Mouse (Mus musculus) megakaryocyte, embryonic 14.5 days (primary cell): Measurements from ENCODE around the gene Srrm4.

Experiments
- FLI1 ChIP-seq: IDR thresholded peaks from 2 replicates; pipeline ENCODE4 v1.6.1; 2012; ENCODE audit warnings: low read length, inconsistent platforms, mixed read lengths
- GATA1 ChIP-seq: IDR thresholded peaks from 3 replicates; pipeline ENCODE4 v1.6.1; 2012; ENCODE audit warnings: mixed read lengths, low read length, inconsistent platforms, borderline replicate concordance

- TF ChIP-seq GATA1 (no peak), FLI1 (no peak)
Measured at GRCm38 (mm10) chr5:116492726-116493125, 98.9 kb downstream of the Srrm4 start.
